7 mouse cellular contexts compared by ENCODE assay signal in genomic region chr13:52252726-52253125, GRCm38 (mm10).
DNase-seq lines count a peak whose midpoint lies in the region; ATAC-seq and TF ChIP-seq lines count a peak whose summit lies in the region.
"Not testable (repeated sequence)": the region's sequence is repeated elsewhere in the genome, so short reads cannot be mapped to it uniquely, and the experiment has no call there.

No protein-coding gene starts in this region.

- peak; percentile 58 for DNase-seq in 416B (ENCODE audit: low read depth)
- not testable (repeated sequence) for DNase-seq in CH12.LX (ENCODE audit: extremely low read depth)
- peak; percentile 36 for DNase-seq in ES-E14 (ENCODE audit: low read depth, low spot score)
- peak; percentile 12 for DNase-seq in adipocyte (ENCODE audit: low spot score)

- TF ChIP-seq RAD21 in CH12.LX (IDR thresholded peaks at IDR 0.05; ENCODE audit: low read depth, low read length): not testable (repeated sequence)

- TF ChIP-seq EP300 in CH12.LX (IDR thresholded peaks at IDR 0.05; ENCODE audit: low read length): not testable (repeated sequence)

- H3K27ac ChIP-seq in CH12.LX (ENCODE audit: insufficient read depth, low read depth); ES-E14 (ENCODE audit: insufficient read depth, low read depth, low read length, poor library complexity, severe bottlenecking); kidney, embryonic 14.5 days (ENCODE audit: low read depth, low read length); midbrain, embryonic 15.5 days: not testable (repeated sequence)

- H3K4me2 ChIP-seq in CH12.LX (ENCODE audit: insufficient read depth, low read depth, poor library complexity, severe bottlenecking): 0 out of 2 replicates have a peak overlapping the region, but pooled peaks have one; percentile 38
- H3K4me2 ChIP-seq in kidney, embryonic 14.5 days (replicated peaks; ENCODE audit: low read depth, low read length); midbrain, embryonic 15.5 days: not testable (repeated sequence)

- peaks cover 3 to 18% of the 10 kb centered on the region in 2 experiments for H3K4me1 ChIP-seq in CH12.LX (ENCODE audit: control insufficient read depth in 1 of 2, insufficient read depth in 2 of 2)
- H3K4me1 ChIP-seq in ES-E14 (ENCODE audit: control insufficient read depth in 2 of 2, insufficient read depth in 2 of 2, low read length in 2 of 2, poor library complexity in 1 of 2); kidney, embryonic 14.5 days (ENCODE audit: control insufficient read depth, insufficient read depth, low read length); midbrain, embryonic 15.5 days: not testable (repeated sequence)

- not testable (repeated sequence) for H3K27me3 ChIP-seq in CH12.LX (replicated peaks); kidney, embryonic 14.5 days (ENCODE audit: control insufficient read depth, insufficient read depth, low read length); midbrain, embryonic 15.5 days (replicated peaks)

- in situ Hi-C loops in CH12.LX (cut with MboI; ENCODE audit: low pct_ligation_motif_present, low pct_unique_long_range_greater_than_20kb, low sequenced_read_pairs): loop anchor here (5.0 to 10.0 kb wide), 3 partner anchors 375 to 845 kb away; partner anchors contain the start of gene Nfil3
- in situ Hi-C loops in ES-E14 (cut with MboI; ENCODE audit: low sequenced_read_pairs in 2 of 2, unreplicated experiment in 2 of 2): loop anchor here (5.0 to 25.0 kb wide), 4 partner anchors 282 to 385 kb away; partner anchors contain the start of gene Diras2 (in 2 of the 2)

- TF ChIP-seq CTCF in CH12.LX (conservative IDR thresholded peaks at IDR 0.05 in 1 of 2, IDR thresholded peaks at IDR 0.05 in 1 of 2; ENCODE audit: low read depth in 2 of 2, low read length in 2 of 2): peak in 1 of 2 experiments; percentile 48; a peak in 2 of 4 replicates

- not testable (repeated sequence) for H3K9ac ChIP-seq in CH12.LX (ENCODE audit: insufficient read depth, low read depth); ES-E14 (ENCODE audit: insufficient read depth, low read depth, low read length, poor library complexity, severe bottlenecking); kidney, embryonic 14.5 days (ENCODE audit: low read depth, low read length); midbrain, embryonic 15.5 days

- not testable (repeated sequence) for TF ChIP-seq POLR2A in CH12.LX (IDR thresholded peaks at IDR 0.05; ENCODE audit: low read depth, low read length)

- 42% methylated on average over 6 of the region's 6 CpGs for WGBS in kidney, embryonic 14.5 days
- WGBS in midbrain, embryonic 15.5 days: 40% methylated on average over 6 of the region's 6 CpGs

- not testable (repeated sequence) for H3K36me3 ChIP-seq in CH12.LX (replicated peaks in 1 of 2; ENCODE audit: control insufficient read depth in 1 of 2, insufficient read depth in 1 of 2, low read length in 1 of 2); ES-E14 (ENCODE audit: control insufficient read depth, insufficient read depth, low read length, poor library complexity, severe bottlenecking); kidney, embryonic 14.5 days (ENCODE audit: control insufficient read depth, insufficient read depth, low read length); midbrain, embryonic 15.5 days (replicated peaks)

- H3K9me3 ChIP-seq in CH12.LX (replicated peaks; ENCODE audit: low read length); ES-E14 (ENCODE audit: control insufficient read depth, insufficient read depth, low read depth, low read length); kidney, embryonic 14.5 days (ENCODE audit: control insufficient read depth, low read length); midbrain, embryonic 15.5 days: not testable (repeated sequence)

- not testable (repeated sequence) for H3K79me2 ChIP-seq in CH12.LX (replicated peaks; ENCODE audit: control insufficient read depth, extremely low read depth, insufficient read depth, poor library complexity, severe bottlenecking)

- peak; percentile 57; the same call in 1 of the 2 replicates for ATAC-seq in granulocyte monocyte progenitor cell, adult 5-6 weeks (replicated peaks; ENCODE audit: poor library complexity, severe bottlenecking)
- ATAC-seq in kidney, embryonic 14.5 days (ENCODE audit: low FRiP score, low TSS enrichment): 0 out of 2 replicates have a peak, but pooled peaks have one; percentile 60
- ATAC-seq in midbrain, embryonic 15.5 days (replicated peaks): 0 out of 2 replicates have a peak, but pooled peaks have one; percentile 14

- dilution Hi-C loops in CH12.LX (cut with MboI; ENCODE audit: extremely low pct_ligation_motif_present, extremely low pct_unique_long_range_greater_than_20kb, low sequenced_read_pairs): not testable (repeated sequence)

- not testable (repeated sequence) for H3K4me3 ChIP-seq in CH12.LX (replicated peaks in 1 of 3; ENCODE audit: low read depth in 2 of 3, low read length in 2 of 3, poor library complexity in 1 of 3); ES-E14 (ENCODE audit: insufficient read depth in 1 of 2, low read depth in 1 of 2, low read length in 2 of 2, poor library complexity in 1 of 2, severe bottlenecking in 1 of 2); kidney, embryonic 14.5 days (ENCODE audit: low read length); midbrain, embryonic 15.5 days
